Mouse (Mus musculus): Measurements from ENCODE around the gene Porcn. TPM values are rescaled to one million over a fixed set of nuclear protein-coding genes. Genes with fewer than 3 reads are reported as not detected.

The Porcn gene
- polyA plus RNA-seq, 1 experiment, result 5.0 TPM

- no peak for TF ChIP-seq GATA1 (IDR thresholded peaks at IDR 0.05; ENCODE audit: low read length)
Measured at GRCm38 (mm10) chrX:8218114-8218513, 11.8 kb upstream of the Porcn start.

DNA sequence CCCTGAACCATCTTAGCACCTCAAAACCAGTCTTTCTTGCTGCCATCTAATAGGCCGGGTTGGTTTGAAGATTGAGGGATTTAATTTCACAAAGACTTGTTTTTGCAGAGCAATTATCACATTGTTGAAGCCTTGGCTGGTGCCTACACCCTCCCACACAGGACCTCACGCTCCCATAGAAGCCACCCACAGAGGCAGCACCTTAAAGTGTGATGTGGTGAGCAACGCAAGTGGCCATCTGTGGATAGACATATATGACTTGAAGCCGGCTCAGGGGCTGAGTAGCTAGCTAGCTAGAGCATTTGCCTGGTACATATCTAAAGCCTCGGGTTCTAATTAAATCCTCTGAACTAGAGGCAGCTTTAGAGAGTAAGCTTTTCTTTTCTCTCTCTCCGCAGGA lies 11.1 kb upstream of the Porcn start:
- TF ChIP-seq GATA1 (IDR thresholded peaks at IDR 0.05; ENCODE audit: low read length), result no peak

GRCm38 (mm10) chrX:8211490-8212207 lies 5.3 kb upstream of the Porcn start:
- no peak for TF ChIP-seq GATA1 (IDR thresholded peaks at IDR 0.05; ENCODE audit: low read length)

GRCm38 (mm10) chrX:8209720-8210119 lies 3.4 kb upstream of the Porcn start:
- TF ChIP-seq GATA1 (IDR thresholded peaks at IDR 0.05; ENCODE audit: low read length), result no peak

GRCm38 (mm10) chrX:8207224-8207623 lies 899 bp upstream of the Porcn start:
- no peak for TF ChIP-seq GATA1 (IDR thresholded peaks at IDR 0.05; ENCODE audit: low read length)

GRCm38 (mm10) chrX:8206694-8207197 lies 421 bp upstream of the Porcn start:
- TF ChIP-seq GATA1 (IDR thresholded peaks at IDR 0.05; ENCODE audit: low read length), result no peak

GRCm38 (mm10) chrX:8205551-8205950 lies 774 bp downstream of the Porcn start:
- TF ChIP-seq GATA1 (IDR thresholded peaks at IDR 0.05; ENCODE audit: low read length), result no peak

GRCm38 (mm10) chrX:8205088-8205487 lies 1.2 kb downstream of the Porcn start:
- TF ChIP-seq GATA1 (IDR thresholded peaks at IDR 0.05; ENCODE audit: low read length), result no peak

DNA sequence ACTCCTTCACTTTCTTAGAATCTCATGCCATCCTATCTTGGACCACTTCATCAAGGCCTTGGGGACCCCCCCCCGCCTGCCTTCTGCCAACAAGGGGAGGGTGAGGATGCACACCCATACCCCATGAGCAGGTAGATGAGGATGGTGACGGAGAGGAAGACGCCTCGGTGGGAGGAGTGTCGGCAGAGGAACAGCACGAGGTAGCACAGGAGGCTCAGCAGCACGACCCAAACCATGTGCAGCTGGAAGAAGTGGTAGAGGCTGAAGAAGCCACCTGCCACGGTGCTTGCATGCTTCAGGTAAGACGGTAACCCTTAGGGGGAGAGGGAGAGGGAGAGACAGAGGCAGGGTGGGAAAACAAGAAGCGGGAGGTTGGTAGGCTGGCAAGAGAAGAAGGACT lies 2.2 kb downstream of the Porcn start:
- TF ChIP-seq GATA1 (IDR thresholded peaks at IDR 0.05; ENCODE audit: low read length), result no peak

- TF ChIP-seq GATA1 (IDR thresholded peaks at IDR 0.05; ENCODE audit: low read length), result no peak
Measured at GRCm38 (mm10) chrX:8203105-8203504, 3.2 kb downstream of the Porcn start.

GRCm38 (mm10) chrX:8193419-8193723 lies 13.0 kb downstream of the Porcn start, which contains the start of gene Ebp:
Ebp (minus strand) TSS chrX:8193512.
- TF ChIP-seq GATA1 (IDR thresholded peaks at IDR 0.05; ENCODE audit: low read length), result no peak

- no peak for TF ChIP-seq GATA1 (IDR thresholded peaks at IDR 0.05; ENCODE audit: low read length)
Measured at GRCm38 (mm10) chrX:8192640-8193418, 13.5 kb downstream of the Porcn start.

GRCm38 (mm10) chrX:8192126-8192639 lies 14.1 kb downstream of the Porcn start:
- no peak for TF ChIP-seq GATA1 (IDR thresholded peaks at IDR 0.05; ENCODE audit: low read length)

DNA sequence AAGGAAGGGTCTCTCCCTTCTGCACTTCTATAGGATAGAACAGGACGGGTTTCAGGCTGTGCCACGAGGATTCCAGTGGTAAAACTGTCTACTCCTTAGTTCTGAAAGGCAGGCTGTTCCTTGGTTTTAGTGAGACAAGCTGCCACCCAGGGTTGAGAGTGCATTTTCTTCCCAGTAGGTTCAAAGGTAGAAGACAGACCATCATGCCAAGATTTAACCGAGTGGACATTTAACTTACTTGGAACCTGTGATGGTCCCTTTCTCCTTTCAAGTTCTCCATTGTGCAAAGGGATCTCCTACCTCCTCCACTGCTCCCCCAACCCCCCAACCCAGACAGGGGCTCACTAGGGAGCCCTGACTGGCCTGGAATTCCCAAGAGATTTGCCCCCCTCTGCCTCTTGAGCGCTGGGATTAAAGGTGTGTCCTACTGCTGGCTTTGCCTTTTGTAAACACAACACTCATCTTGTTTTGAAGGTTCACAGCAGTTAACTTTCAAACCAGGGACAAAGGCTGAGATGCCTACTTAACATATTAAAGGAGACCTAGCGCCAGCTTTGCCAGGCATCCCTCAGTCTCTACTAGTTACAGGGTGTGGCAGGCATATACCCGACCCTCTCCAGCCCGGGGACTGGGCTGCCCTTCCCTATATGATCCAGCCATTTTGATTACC lies 23.3 kb downstream of the Porcn start:
- TF ChIP-seq GATA1 (IDR thresholded peaks at IDR 0.05; ENCODE audit: low read length), result no peak

DNA sequence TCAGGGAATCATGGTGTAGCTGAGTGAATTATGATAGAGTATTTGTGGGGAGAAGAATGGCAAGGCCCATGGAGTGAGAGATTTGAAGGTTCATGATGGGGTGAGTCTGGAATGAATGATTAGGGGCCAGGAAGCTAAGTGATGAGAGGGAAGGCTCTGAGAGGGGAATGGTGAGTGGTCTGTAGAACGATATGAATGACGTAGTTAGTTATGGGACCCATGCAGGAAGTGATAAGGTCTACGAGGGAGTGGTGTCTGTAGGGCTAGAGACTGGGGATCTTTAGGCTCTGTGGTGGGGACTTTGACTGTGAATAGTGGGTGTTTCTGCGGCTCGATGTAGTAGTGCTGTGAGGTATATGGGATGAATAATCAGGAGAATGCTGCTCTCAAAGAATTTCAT lies 26.7 kb downstream of the Porcn start:
- TF ChIP-seq GATA1 (IDR thresholded peaks at IDR 0.05; ENCODE audit: low read length), result no peak

DNA sequence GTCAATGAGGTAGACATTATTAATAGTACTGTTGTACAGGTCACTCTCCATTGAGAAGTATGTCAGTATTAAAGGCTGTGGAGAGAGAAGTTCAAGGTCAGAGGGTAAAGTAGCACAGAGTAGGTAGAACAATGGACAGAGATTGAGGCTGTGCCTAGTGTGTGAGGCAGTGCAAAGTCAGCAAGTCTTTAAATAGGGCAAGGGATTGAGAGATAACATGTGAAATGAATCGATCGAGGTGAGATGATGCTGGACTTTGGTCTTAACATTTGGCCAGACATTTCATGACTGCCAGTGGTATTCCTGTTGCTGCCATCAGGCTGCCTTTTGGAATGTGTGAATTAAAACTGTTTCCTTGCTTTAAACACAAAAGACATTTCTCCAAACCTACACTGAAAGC lies 27.5 kb downstream of the Porcn start:
- no peak for TF ChIP-seq GATA1 (IDR thresholded peaks at IDR 0.05; ENCODE audit: low read length)
